Mouse (Mus musculus): ENCODE data around the gene Cdh12. TPM values are rescaled to one million over a fixed set of nuclear protein-coding genes. Genes with fewer than 3 reads are reported as not detected.
"Not testable (repeated sequence)": the region's sequence is repeated elsewhere in the genome, so short reads cannot be mapped to it uniquely, and the experiment has no call there.

Cdh12 gene
- polyA plus RNA-seq, 1 experiment, result not detected

DNA sequence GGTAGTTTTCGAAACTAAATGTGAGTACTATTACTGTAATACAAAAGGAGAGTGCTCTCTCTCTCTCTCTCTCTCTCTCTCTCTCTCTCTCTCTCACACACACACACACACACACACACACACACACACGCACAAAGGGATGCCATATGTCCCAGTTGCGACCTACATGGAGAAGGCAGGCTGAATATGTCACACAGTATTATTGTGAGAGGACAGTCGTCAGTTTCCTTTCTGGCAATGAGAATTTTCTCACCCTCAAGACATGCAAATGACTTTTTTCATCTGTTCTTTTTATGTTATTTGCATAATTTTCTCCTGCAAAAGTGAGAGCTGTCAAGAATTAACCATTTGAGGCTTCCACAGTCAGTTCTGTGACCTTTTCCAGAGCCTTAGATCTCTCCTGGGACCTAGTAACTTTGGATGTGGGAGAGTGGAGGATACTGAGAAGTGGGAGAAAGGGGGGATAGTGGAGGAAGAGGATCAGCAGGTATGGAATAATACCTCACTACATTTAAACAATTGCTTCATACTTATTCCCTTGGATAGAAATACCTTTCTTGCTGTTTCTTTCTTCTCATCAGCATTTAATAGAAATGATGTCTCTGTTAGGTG lies 660.9 kb downstream of the Cdh12 start:
- H3ac ChIP-seq (ENCODE audit: control insufficient read depth, insufficient read length), result no peak overlapping the region
- H3K36me3 ChIP-seq (ENCODE audit: control insufficient read depth, insufficient read depth), result no peaks in the 10 kb centered on the region
- peak overlapping the region; percentile 7 for H3K4me3 ChIP-seq
- no peaks in the 10 kb centered on the region for H3K27me3 ChIP-seq (ENCODE audit: control insufficient read depth, insufficient read depth, insufficient read length)
- H3K4me2 ChIP-seq (ENCODE audit: low read depth), result peak overlapping the region; percentile 72
- no peak for TF ChIP-seq CEBPB (IDR thresholded peaks at IDR 0.05; ENCODE audit: insufficient read depth, poor library complexity, severe bottlenecking)
- TF ChIP-seq E2F4 (IDR thresholded peaks at IDR 0.05; ENCODE audit: insufficient read depth), result no peak
- H3K79me2 ChIP-seq (ENCODE audit: control insufficient read depth, insufficient read depth), result no peaks in the 10 kb centered on the region

DNA sequence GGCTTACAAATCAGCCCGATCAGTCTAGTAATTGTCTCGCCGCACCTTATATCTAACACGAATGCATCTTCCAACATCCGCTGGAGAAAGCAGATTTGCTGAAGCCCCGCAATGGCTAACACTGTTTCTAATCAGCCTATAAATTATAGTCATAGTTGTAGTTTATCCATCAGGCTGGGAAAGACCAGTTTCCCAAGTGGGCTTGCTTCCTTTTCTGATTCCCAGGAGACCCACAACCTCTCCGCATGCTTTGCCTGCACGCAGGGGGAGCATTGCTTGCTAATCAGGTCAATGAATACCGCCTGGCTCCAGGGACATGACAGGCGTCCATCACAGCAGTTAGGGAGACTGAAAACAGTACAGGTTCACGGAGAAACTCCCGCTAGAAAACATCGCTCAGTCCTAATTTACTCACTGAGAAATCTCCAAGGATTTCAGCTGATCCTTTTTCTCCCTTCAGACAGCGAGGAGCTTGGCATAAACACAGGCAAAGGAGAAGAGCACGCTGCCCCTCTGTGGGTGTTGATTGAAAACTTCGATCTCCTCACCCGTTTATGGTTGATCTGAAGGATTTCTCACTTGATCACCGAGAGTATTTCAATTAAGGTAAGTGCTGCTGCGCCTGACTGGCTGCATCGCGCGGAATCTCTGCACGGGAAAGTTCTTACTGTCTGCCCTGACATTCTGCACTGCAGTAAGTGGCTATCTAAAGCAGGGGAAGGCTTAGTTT lies 662.0 kb downstream of the Cdh12 start:
- Histone ChIP-seq H3K4me2 (ENCODE audit: low read depth) (peak overlapping the region; percentile 7), H3K4me3 (no peak overlapping the region), H3K36me3 (ENCODE audit: control insufficient read depth, insufficient read depth) (no peaks in the 10 kb centered on the region)

GRCm38 (mm10) chr15:21114775-21115174 lies 665.7 kb downstream of the Cdh12 start:
- H3ac ChIP-seq (ENCODE audit: control insufficient read depth, insufficient read length); H3K4me2 ChIP-seq (ENCODE audit: low read depth); H3K79me2 ChIP-seq (ENCODE audit: control insufficient read depth, insufficient read depth); H3K4me3 ChIP-seq; H3K27me3 ChIP-seq (ENCODE audit: control insufficient read depth, insufficient read depth, insufficient read length); H3K36me3 ChIP-seq (ENCODE audit: control insufficient read depth, insufficient read depth): not testable (repeated sequence)

More for the DNA sequence above, 662.0 kb downstream of the Cdh12 start:
- Histone ChIP-seq H3K79me2 (ENCODE audit: control insufficient read depth, insufficient read depth) (no peaks in the 10 kb centered on the region), H3K27me3 (ENCODE audit: control insufficient read depth, insufficient read depth, insufficient read length) (no peaks in the 10 kb centered on the region), H3ac (ENCODE audit: control insufficient read depth, insufficient read length) (no peak overlapping the region)
- TF ChIP-seq CEBPB (IDR thresholded peaks at IDR 0.05; ENCODE audit: insufficient read depth, poor library complexity, severe bottlenecking) (no peak), E2F4 (IDR thresholded peaks at IDR 0.05; ENCODE audit: insufficient read depth) (no peak), REST (IDR thresholded peaks at IDR 0.05; ENCODE audit: insufficient read depth, insufficient read length) (no peak), POLR2A (IDR thresholded peaks at IDR 0.05; ENCODE audit: insufficient read length, low read depth) (no peak), SRF (IDR thresholded peaks at IDR 0.05; ENCODE audit: control insufficient read depth, insufficient read length, low read depth) (no peak), TCF3 (IDR thresholded peaks at IDR 0.05; ENCODE audit: insufficient read length, low read depth) (no peak), TCF12 (IDR thresholded peaks at IDR 0.05; ENCODE audit: insufficient read depth, poor library complexity, severe bottlenecking) (no peak), MYOG (IDR thresholded peaks at IDR 0.05; ENCODE audit: control insufficient read depth in 1 of 3, insufficient read depth in 1 of 3, insufficient read length in 2 of 3, low read depth in 2 of 3) (no peak), USF1 (IDR thresholded peaks at IDR 0.05; ENCODE audit: low read depth) (no peak), MYOD1 (IDR thresholded peaks at IDR 0.05; ENCODE audit: control insufficient read depth in 1 of 3, insufficient read length in 2 of 3, low read depth in 2 of 3) (no peak), POLR2AphosphoS2 (IDR thresholded peaks at IDR 0.05; ENCODE audit: insufficient read length, low read depth) (no peak), MAX (IDR thresholded peaks at IDR 0.05; ENCODE audit: low read depth) (no peak)

DNA sequence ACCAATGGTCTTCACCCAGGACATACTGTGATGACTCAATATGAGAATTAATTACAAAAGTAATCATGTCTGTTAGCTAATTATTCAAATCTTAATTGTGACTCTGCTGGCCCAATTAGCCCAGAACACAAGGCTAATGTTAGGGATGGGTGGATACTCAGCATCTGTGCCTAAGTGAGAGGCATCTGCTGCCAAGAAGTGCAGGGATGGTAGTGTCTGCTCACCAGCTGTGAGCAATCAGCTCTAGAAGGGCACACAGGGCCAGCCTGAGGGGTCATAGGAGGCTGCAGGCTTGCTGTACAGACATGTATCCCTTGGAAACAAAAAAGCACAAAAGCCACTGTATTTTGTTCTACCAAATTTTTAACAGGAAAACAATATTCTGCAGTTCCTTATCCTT lies 681.6 kb downstream of the Cdh12 start:
- no peaks in the 10 kb centered on the region for H3K79me2 ChIP-seq (ENCODE audit: control insufficient read depth, insufficient read depth)
- H3K36me3 ChIP-seq (ENCODE audit: control insufficient read depth, insufficient read depth), result no peaks in the 10 kb centered on the region
- TF ChIP-seq SRF (IDR thresholded peaks at IDR 0.05; ENCODE audit: control insufficient read depth, insufficient read length, low read depth) (no peak), MAX (IDR thresholded peaks at IDR 0.05; ENCODE audit: low read depth) (no peak), TCF3 (IDR thresholded peaks at IDR 0.05; ENCODE audit: insufficient read length, low read depth) (no peak), POLR2A (IDR thresholded peaks at IDR 0.05; ENCODE audit: insufficient read length, low read depth) (no peak), E2F4 (IDR thresholded peaks at IDR 0.05; ENCODE audit: insufficient read depth) (no peak), POLR2AphosphoS2 (IDR thresholded peaks at IDR 0.05; ENCODE audit: insufficient read length, low read depth) (no peak)
- H3ac ChIP-seq (ENCODE audit: control insufficient read depth, insufficient read length), result no peak overlapping the region
- H3K4me3 ChIP-seq, result no peak overlapping the region
- no peak overlapping the region for H3K4me2 ChIP-seq (ENCODE audit: low read depth)
- H3K27me3 ChIP-seq (ENCODE audit: control insufficient read depth, insufficient read depth, insufficient read length), result no peaks in the 10 kb centered on the region

- Histone ChIP-seq H3K27me3 (ENCODE audit: control insufficient read depth, insufficient read depth, insufficient read length) (no peaks in the 10 kb centered on the region), H3K4me3 (no peak overlapping the region), H3ac (ENCODE audit: control insufficient read depth, insufficient read length) (no peak overlapping the region), H3K4me2 (ENCODE audit: low read depth) (no peak overlapping the region), H3K79me2 (ENCODE audit: control insufficient read depth, insufficient read depth) (no peaks in the 10 kb centered on the region), H3K36me3 (ENCODE audit: control insufficient read depth, insufficient read depth) (no peaks in the 10 kb centered on the region)
- no peak for TF ChIP-seq TCF12 (IDR thresholded peaks at IDR 0.05; ENCODE audit: insufficient read depth, poor library complexity, severe bottlenecking)
- TF ChIP-seq MYOG (IDR thresholded peaks at IDR 0.05; ENCODE audit: control insufficient read depth in 1 of 3, insufficient read depth in 1 of 3, insufficient read length in 2 of 3, low read depth in 2 of 3), result no peak
- TF ChIP-seq MYOD1 (IDR thresholded peaks at IDR 0.05; ENCODE audit: control insufficient read depth in 1 of 3, insufficient read length in 2 of 3, low read depth in 2 of 3), result no peak
- no peak for TF ChIP-seq REST (IDR thresholded peaks at IDR 0.05; ENCODE audit: insufficient read depth, insufficient read length)
Observed at GRCm38 (mm10) chr15:21132999-21133398, 683.9 kb downstream of the Cdh12 start.
